Mouse (Mus musculus): ENCODE results near the gene Nfe2l1. TPM values are rescaled to one million over a fixed set of nuclear protein-coding genes. Genes with fewer than 3 reads are reported as not detected.

Nfe2l1 gene
- polyA plus RNA-seq, 1 experiment from 2014 or later: 66.5 TPM

- no peak overlapping the region for H3K27ac ChIP-seq (replicated peaks)
- H3K27me3 ChIP-seq: no peaks in the 10 kb centered on the region
- WGBS: 71% methylated on average over 3 of the region's 3 CpGs
- ATAC-seq (ENCODE audit: low read depth): no peak
- no peak overlapping the region for H3K4me3 ChIP-seq
- no peak overlapping the region for H3K4me2 ChIP-seq
- no peaks in the 10 kb centered on the region for H3K36me3 ChIP-seq
- no peaks in the 10 kb centered on the region for H3K9me3 ChIP-seq
- no peaks in the 10 kb centered on the region for H3K4me1 ChIP-seq (replicated peaks)
- H3K9ac ChIP-seq: no peak overlapping the region
These were observed 10.1 kb upstream of the Nfe2l1 start for GRCm38 (mm10) chr11:96839877-96840276.

GRCm38 (mm10) chr11:96839428-96839827, 9.7 kb upstream of the Nfe2l1 start:
- Histone ChIP-seq H3K27me3 (no peaks in the 10 kb centered on the region), H3K4me2 (no peak overlapping the region), H3K4me1 (replicated peaks) (no peaks in the 10 kb centered on the region), H3K36me3 (no peaks in the 10 kb centered on the region), H3K27ac (replicated peaks) (no peak overlapping the region), H3K9ac (no peak overlapping the region), H3K9me3 (no peaks in the 10 kb centered on the region), H3K4me3 (no peak overlapping the region)
- no peak for ATAC-seq (ENCODE audit: low read depth)
- 75% methylated on average over 7 of the region's 7 CpGs for WGBS

- H3K27me3 ChIP-seq: no peaks in the 10 kb centered on the region
- H3K9ac ChIP-seq: no peak overlapping the region
- H3K4me1 ChIP-seq (replicated peaks): no peaks in the 10 kb centered on the region
- H3K4me3 ChIP-seq: no peak overlapping the region
- H3K4me2 ChIP-seq: no peak overlapping the region
- H3K9me3 ChIP-seq: no peaks in the 10 kb centered on the region
- H3K36me3 ChIP-seq: no peaks in the 10 kb centered on the region
- H3K27ac ChIP-seq (replicated peaks): no peak overlapping the region
- no peak for ATAC-seq (ENCODE audit: low read depth)
- WGBS: 67% methylated on average over 4 of the region's 4 CpGs
These were observed 8.6 kb upstream of the Nfe2l1 start for GRCm38 (mm10) chr11:96838341-96838740.

GRCm38 (mm10) chr11:96837298-96837697, 7.5 kb upstream of the Nfe2l1 start:
- 28% methylated on average over 9 of the region's 9 CpGs for WGBS
- H3K27ac ChIP-seq (replicated peaks): no peak overlapping the region
- H3K4me3 ChIP-seq: no peak overlapping the region
- H3K36me3 ChIP-seq: no peaks in the 10 kb centered on the region
- H3K4me2 ChIP-seq: no peak overlapping the region
- no peaks in the 10 kb centered on the region for H3K27me3 ChIP-seq
- ATAC-seq (ENCODE audit: low read depth): no peak
- H3K4me1 ChIP-seq (replicated peaks): no peaks in the 10 kb centered on the region
- H3K9me3 ChIP-seq: no peaks in the 10 kb centered on the region
- no peak overlapping the region for H3K9ac ChIP-seq

- no peak overlapping the region for H3K4me2 ChIP-seq
- WGBS: 96% methylated on average over 1 of the region's 1 CpGs
These were observed 4.4 kb upstream of the Nfe2l1 start for GRCm38 (mm10) chr11:96834127-96834526.

GRCm38 (mm10) chr11:96832973-96833372, 3.2 kb upstream of the Nfe2l1 start:
- H3K27ac ChIP-seq (replicated peaks): no peak overlapping the region
- no peaks in the 10 kb centered on the region for H3K9me3 ChIP-seq
- no peaks in the 10 kb centered on the region for H3K36me3 ChIP-seq
- H3K4me3 ChIP-seq: no peak overlapping the region
- no peak for ATAC-seq (ENCODE audit: low read depth)
- no peak overlapping the region for H3K4me2 ChIP-seq
- H3K4me1 ChIP-seq (replicated peaks): peaks cover 16% of the 10 kb centered on the region
- H3K27me3 ChIP-seq: no peaks in the 10 kb centered on the region
- H3K9ac ChIP-seq: no peak overlapping the region
- WGBS: 72% methylated on average over 2 of the region's 2 CpGs

More at GRCm38 (mm10) chr11:96834127-96834526, 4.4 kb upstream of the Nfe2l1 start:
- H3K9ac ChIP-seq: no peak overlapping the region
- H3K4me1 ChIP-seq (replicated peaks): peaks cover 6% of the 10 kb centered on the region
- no peaks in the 10 kb centered on the region for H3K9me3 ChIP-seq
- no peaks in the 10 kb centered on the region for H3K36me3 ChIP-seq
- H3K27ac ChIP-seq (replicated peaks): no peak overlapping the region
- no peak overlapping the region for H3K4me3 ChIP-seq
- ATAC-seq (ENCODE audit: low read depth): no peak
- no peaks in the 10 kb centered on the region for H3K27me3 ChIP-seq

- Histone ChIP-seq H3K4me2 (no peak overlapping the region), H3K9me3 (no peaks in the 10 kb centered on the region), H3K27ac (replicated peaks) (no peak overlapping the region), H3K36me3 (peaks cover 3% of the 10 kb centered on the region; the same call in 1 of the 2 replicates), H3K4me3 (no peak overlapping the region), H3K27me3 (no peaks in the 10 kb centered on the region), H3K9ac (no peak overlapping the region), H3K4me1 (replicated peaks) (peaks cover 20% of the 10 kb centered on the region)
- WGBS: 89% methylated on average over 3 of the region's 3 CpGs
- ATAC-seq (ENCODE audit: low read depth): no peak
These were observed 2.8 kb upstream of the Nfe2l1 start for GRCm38 (mm10) chr11:96832541-96832940.

GRCm38 (mm10) chr11:96831516-96831915, 1.7 kb upstream of the Nfe2l1 start:
- 79% methylated on average over 4 of the region's 4 CpGs for WGBS
- Histone ChIP-seq H3K4me2 (no peak overlapping the region), H3K36me3 (peaks cover 11% of the 10 kb centered on the region), H3K9me3 (no peaks in the 10 kb centered on the region), H3K27me3 (no peaks in the 10 kb centered on the region), H3K4me1 (replicated peaks) (peaks cover 31% of the 10 kb centered on the region), H3K27ac (replicated peaks) (no peak overlapping the region), H3K9ac (no peak overlapping the region), H3K4me3 (no peak overlapping the region)
- no peak for ATAC-seq (ENCODE audit: low read depth)

GRCm38 (mm10) chr11:96830539-96831216, 910 bp upstream of the Nfe2l1 start:
- H3K4me3 ChIP-seq: peak overlapping the region; percentile 90
- peak overlapping the region; percentile 61 for H3K4me2 ChIP-seq
- no peaks in the 10 kb centered on the region for H3K9me3 ChIP-seq
- H3K9ac ChIP-seq: peak overlapping the region; percentile 75
- ATAC-seq (ENCODE audit: low read depth): no peak
- H3K36me3 ChIP-seq: peaks cover 18% of the 10 kb centered on the region
- WGBS: 22% methylated on average over 13 of the region's 13 CpGs
- H3K27me3 ChIP-seq: no peaks in the 10 kb centered on the region
- peaks cover 39% of the 10 kb centered on the region for H3K4me1 ChIP-seq (replicated peaks)
- peak overlapping the region; percentile 93 for H3K27ac ChIP-seq (replicated peaks)

GRCm38 (mm10) chr11:96829403-96829812, 360 bp downstream of the Nfe2l1 start:
- Histone ChIP-seq H3K9me3 (no peaks in the 10 kb centered on the region), H3K27me3 (no peaks in the 10 kb centered on the region), H3K9ac (peak overlapping the region; percentile 92), H3K4me2 (peak overlapping the region; percentile 97), H3K27ac (replicated peaks) (peak overlapping the region; percentile 95), H3K36me3 (peaks cover 18% of the 10 kb centered on the region), H3K4me3 (peak overlapping the region; percentile 90), H3K4me1 (replicated peaks) (peaks cover 52% of the 10 kb centered on the region)
- under 1% methylated on average over 33 of the region's 33 CpGs for WGBS
- peak; percentile 37 for ATAC-seq (ENCODE audit: low read depth)

GRCm38 (mm10) chr11:96828881-96829280, 887 bp downstream of the Nfe2l1 start:
- Histone ChIP-seq H3K36me3 (peaks cover 18% of the 10 kb centered on the region), H3K4me2 (peak overlapping the region; percentile 97), H3K4me3 (peak overlapping the region; percentile 90), H3K9ac (peak overlapping the region; percentile 92), H3K4me1 (replicated peaks) (peaks cover 55% of the 10 kb centered on the region), H3K27me3 (no peaks in the 10 kb centered on the region), H3K27ac (replicated peaks) (peak overlapping the region; percentile 95), H3K9me3 (no peaks in the 10 kb centered on the region)
- WGBS: 19% methylated on average over 10 of the region's 10 CpGs
- no peak for ATAC-seq (ENCODE audit: low read depth)

- Histone ChIP-seq H3K4me2 (peak overlapping the region; percentile 97), H3K36me3 (peaks cover 18% of the 10 kb centered on the region), H3K9me3 (no peaks in the 10 kb centered on the region), H3K27me3 (no peaks in the 10 kb centered on the region), H3K9ac (peak overlapping the region; percentile 3; the same call in 1 of the 2 replicates), H3K4me1 (replicated peaks) (peaks cover 64% of the 10 kb centered on the region), H3K4me3 (peak overlapping the region; percentile 90; the same call in 1 of the 2 replicates), H3K27ac (replicated peaks) (0 out of 2 replicates have a peak overlapping the region, but pooled peaks have one; percentile 3)
- no peak for ATAC-seq (ENCODE audit: low read depth)
- WGBS: 75% methylated on average over 9 of the region's 9 CpGs
These were observed 1.9 kb downstream of the Nfe2l1 start for GRCm38 (mm10) chr11:96827917-96828316.
